Mouse (Mus musculus) left cerebral cortex, adult 8-10 months (tissue): ENCODE measurements around the gene Ankmy2. TPM values are rescaled to one million over a fixed set of nuclear protein-coding genes. Genes with fewer than 3 reads are reported as not detected.

ENCODE experiments used
- DNase-seq, 2 experiments: peaks; one replicate each; pipeline ENCODE4 v3.0.0; 2022; ENCODE audit warnings: low spot score in 2 of 2
- total RNA-seq, 4 experiments: library from RNA; stranded (reverse); gene quantifications; 2 replicates each; pipeline ENCODE4 v1.2.4; 2022

Ankmy2 gene
- total RNA-seq, result 10 to 100 TPM; 54.8 to 59.4 (median 58.3) TPM

DNA sequence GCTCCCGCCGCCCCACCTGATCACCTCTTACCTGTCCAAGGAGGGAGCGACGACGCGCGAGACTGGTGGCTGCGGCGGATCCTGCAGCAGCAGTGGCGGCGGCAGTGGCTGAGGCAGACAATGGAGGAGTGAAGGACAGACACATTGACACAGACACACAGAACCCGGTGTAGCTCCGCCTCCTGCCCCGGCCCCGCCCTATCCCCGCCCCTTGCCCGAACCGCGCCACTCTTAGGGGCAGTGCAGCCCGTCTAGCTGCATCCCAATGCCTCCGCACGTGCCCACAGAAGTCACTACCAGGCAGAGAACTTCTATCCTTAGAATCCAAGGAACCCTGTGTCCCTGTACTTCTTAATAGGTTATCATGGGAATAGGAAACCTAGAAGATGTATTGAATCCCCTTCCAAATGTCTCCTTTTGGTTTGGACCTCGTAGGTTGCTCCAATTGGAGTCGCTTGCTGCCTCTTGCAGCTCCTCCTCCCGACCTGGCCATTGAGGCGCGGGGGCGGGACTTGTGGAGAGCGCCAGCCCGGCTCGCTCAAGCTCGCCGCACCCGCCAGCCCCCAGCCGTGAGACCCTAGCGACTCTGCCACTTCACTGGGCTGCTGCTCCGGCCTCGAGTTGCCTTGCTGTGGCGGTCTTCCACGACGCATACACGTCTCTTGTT is at the start of gene Ankmy2:
Gene Ankmy2 (plus strand): TSS at position 478 of the 667 bp plus-strand sequence.
- peak; percentile 87 to 90 for DNase-seq

DNA sequence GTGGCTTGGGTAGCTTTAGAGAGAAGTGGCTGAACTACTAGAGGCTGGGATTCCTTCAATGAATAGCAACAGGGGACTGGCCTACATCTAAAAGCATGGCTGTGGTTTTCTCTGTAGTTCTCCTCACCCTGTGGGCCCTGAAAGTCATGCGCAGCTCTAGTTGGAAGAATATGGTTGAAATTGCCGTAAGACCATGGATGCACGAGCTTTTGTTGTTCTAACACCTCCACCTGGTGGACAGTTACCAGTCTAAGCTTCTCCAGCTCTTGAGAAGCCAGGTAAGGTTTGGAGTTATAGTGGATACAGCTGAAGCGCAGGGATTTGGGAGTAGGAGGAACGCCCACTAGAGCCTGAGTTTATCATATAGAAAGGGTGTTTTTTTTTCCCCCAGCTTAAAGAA is 48.5 kb upstream of the Ankmy2 start:
- no peak for DNase-seq

DNA sequence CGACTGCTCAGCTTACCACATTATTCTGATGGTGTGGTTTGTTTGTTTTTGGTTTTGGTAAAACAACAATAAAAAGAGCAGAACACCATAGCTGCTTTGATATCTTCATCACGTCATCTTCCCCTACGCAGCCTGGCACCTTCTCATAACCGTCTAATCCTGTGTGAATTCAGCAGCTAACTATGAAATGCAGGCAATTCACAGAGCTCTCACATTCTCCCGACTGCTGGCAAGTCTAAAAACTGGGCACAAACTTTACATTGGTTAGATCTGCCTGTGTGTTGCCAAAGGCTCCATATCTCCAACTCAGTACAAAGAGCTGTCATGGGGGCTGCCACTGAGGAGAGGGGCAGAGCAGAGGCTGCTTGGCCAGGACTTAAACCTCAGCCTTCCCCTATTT is 46.5 kb upstream of the Ankmy2 start:
- DNase-seq, result peak in 1 of 2 experiments; percentile 24

DNA sequence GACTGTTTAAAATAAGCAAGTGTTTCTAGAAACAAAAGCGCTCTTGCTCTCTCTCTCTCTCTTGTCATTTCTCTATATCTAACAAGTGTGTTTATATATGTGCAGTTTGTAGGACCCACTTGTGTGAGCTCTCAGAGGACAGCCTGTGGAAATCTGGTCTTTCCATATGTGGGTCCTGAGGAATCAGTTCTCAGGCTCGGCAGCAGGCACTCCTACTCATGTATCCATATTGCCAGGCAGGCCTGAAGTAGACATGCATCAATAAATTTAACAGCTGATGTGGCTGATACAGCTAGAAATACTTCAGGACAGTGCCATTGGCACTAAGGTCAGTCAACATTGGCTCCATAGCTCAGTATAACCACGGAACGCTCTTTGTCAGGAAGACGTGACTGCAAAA is 45.8 kb upstream of the Ankmy2 start:
- no peak for DNase-seq

DNA sequence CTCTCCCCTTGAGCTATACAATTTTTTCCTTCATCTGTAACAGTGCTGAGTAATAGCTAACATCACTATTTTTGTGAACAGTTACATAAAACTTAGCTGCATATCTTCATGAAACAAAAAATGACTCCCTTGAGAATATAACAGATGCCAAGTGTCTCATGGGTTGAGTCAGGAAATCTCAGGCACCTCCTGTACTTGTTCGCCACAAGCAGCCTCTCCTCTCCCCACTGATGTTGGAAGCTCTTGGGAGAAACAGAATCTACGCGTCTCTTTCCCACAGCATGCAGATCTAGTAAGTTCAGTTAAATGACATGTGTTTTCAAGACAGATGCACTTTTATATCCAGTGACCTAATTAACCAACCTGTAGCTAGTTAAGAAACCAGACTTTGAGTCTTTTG is 44.8 kb upstream of the Ankmy2 start:
- DNase-seq, result peak in 1 of 2 experiments; percentile 46

DNA sequence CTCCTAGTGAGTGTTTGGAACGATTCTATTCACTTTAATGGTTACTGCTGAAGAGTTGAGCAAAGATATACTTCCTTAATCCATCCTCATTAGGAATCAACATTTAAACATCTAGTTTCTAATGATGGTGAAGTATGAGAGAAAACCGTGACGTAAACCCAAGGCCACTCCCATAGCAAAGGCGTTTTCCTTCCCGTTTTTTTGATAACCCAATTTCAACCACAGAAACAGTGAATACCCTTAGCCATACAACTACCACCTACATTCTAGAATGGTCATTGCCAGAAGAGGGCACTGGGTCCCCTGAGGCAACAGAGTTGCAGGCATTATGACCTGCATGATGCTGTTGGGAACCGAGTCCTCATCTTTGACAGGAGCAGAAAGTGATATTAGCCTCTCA is 39.8 kb upstream of the Ankmy2 start:
- DNase-seq, result no peak

DNA sequence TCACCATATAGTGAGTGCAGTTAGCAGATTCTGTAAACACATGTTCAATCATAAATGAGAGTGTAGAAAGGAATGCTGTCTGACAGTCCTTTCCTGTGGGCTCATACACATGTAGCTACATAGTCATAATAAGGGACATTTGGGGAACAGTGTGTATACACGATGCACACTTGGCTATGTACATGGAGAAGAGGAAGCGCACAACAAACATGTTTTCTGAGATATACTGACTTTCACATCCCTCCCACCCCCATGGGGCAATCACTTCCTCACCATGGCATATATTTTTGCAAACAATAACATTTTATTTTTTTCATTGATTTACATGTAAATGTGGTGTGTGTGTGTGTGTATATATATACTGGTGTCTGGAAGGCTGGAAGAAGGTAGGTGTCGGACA is 37.7 kb upstream of the Ankmy2 start:
- DNase-seq, result no peak

DNA sequence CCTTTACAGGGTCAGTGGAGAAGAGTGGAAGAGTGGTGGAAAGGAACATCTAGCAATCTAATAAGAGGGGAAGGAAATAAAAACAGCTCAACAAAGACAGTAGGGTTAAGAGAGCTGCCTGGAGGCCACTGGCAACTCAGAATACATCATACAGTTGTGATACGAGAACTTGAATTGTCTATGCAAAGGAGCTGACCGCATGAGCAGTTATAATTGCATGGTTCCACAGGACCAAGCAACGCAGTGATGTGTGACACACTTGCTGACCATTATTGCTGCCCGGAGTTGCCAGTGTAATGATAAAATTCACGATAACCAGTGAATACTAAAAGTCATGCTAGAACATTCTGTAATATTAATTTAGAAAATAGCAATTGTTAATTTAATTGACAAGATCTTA is 30.9 kb upstream of the Ankmy2 start:
- no peak for DNase-seq

DNA sequence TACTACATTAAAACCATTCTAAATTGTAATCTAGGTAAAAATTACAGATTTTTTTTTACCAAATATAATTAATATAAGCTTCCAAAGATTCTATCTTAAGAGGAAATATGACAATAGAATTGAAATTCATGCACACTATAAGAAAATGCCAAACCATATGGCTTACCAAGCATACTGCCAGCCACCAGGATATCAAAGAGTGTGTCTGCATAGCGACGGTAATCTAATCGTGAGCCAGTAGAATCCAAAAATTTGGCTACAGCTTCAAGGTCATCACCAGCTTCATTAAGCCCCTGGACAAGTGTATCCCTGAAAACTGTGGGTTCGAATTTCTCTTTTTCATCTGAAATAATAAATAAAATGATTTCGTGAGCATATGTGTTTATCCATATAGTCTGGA is 27.1 kb upstream of the Ankmy2 start:
- DNase-seq, result no peak

DNA sequence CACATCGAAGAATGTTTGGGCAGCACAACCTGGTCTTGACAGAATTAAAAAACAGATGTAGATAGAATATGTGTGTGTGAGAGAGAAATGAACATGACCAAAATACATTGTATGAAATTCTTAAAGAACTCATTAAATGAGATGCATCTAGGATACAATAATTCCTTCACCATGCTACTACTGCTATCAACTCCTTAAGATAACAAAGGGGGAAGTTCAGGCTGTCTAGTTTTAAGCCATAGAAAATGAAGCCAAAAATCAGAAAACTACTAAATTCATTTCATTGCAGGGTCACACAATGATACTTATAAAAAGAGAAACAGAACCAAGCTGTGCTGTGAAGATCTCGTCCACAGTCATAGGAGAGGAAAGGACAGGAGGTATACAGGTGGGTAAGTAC is 24.7 kb upstream of the Ankmy2 start:
- DNase-seq, result no peak

DNA sequence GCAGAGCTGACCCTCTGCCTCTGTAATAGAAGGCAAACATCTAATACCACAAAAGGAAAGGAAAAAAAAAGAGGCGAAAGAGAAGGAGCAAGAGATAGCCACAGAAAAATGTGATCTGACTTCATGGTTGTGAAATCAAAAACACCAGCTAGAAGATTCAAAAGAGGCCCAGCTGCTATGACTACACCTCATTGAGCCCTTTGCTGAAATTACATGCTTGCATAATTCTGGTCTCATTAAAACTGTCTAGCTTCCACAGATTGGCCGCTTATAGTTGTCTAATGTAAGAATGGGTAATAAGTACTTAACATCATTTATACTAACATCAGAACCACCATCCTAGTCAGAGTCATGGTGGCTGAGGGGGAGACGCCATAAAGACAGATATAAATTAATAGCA is 24.2 kb upstream of the Ankmy2 start:
- no peak for DNase-seq

DNA sequence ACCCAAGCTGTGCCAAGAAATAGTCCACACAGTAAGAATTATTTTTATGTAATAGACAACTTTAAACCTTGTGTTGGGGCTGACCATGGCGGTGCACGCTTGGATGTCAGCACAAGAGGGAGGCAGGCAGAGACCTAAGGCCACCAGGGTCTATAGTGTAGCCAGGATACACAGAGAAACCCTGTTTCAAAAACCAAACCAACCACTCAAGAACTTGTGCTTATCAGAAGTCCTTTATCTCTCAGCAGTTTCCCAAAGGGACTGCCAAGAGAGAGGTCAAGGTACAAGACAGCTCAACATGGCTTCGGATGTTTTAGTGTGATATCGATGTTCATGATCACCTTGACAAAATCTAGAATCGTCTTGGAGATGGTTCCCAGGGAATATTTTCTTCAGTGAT is 23.4 kb upstream of the Ankmy2 start:
- no peak for DNase-seq

DNA sequence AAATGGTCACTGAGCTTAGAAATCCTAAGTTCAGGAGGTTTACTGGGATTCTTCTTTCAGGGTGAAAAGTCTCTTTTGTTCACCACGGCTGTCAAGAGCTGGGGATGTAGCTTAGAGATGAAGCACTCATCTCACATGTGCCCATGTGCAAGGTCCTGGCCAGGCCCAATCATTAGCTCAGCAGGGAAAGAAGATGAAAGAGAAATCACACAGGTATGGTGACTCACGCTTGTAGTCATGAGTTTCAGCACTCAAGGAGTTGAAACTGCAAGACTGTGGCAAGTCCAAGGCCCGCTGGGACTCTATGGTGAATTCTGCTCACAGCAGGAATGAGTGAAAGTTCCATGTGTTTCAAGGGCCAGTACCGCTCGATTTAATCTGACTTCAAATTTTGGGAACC is 22.8 kb upstream of the Ankmy2 start:
- no peak for DNase-seq

DNA sequence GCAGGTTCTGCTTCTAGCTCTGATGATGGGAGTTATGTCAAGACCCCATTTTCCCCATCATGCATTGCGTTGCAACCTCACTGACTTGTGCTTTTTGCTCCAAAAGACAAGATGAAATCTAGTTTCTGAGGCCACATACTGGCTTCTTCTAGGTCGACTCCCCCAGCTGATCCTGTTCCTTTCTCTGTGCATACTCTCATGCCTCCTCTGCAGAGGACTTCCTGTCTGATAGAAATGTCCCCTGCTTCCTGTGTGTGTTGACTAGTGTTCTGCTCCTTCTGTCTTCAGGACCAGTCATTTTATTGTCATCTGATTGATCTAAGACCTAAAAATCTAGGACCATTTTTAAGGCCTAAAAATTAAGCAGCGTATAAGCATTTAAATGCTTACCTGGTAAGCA is 21.5 kb upstream of the Ankmy2 start:
- DNase-seq, result no peak

DNA sequence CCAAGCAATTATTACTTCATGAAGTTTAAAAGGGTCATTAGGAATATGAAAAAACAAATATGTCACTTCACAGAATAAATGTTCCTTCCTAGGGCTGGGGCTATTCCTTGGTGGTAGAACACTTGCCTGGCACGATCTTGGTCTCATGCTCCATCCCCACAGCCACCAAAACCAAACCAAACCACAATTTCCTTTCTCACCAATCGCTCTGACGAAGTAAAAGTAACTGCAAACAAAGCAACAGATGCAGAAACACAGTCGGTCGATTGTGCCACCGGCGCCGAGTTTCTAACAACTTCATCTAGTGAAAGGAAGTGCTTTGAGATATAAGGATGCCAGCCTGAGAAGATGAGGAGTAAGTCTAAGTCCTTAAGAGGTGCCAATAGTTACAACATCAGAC is 20.6 kb upstream of the Ankmy2 start:
- no peak for DNase-seq

DNA sequence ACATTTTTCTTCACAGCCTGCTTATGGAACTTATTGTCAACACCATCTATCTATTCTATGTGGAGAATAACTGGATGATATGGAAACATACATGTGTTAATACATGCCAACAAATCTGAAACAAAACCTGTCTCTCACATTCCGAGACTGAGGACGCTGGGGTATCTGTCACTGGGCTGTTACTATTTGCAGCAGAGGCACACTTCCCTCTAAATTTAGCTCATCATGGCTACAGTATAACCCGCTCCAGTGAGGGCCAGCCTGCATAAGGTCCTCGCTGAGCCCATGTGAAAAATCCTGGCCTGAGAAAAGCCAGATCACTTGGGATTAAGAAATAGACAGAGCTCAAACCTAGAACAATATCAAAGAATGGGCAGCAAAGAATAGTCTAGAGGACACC is 19.7 kb upstream of the Ankmy2 start:
- DNase-seq, result no peak

DNA sequence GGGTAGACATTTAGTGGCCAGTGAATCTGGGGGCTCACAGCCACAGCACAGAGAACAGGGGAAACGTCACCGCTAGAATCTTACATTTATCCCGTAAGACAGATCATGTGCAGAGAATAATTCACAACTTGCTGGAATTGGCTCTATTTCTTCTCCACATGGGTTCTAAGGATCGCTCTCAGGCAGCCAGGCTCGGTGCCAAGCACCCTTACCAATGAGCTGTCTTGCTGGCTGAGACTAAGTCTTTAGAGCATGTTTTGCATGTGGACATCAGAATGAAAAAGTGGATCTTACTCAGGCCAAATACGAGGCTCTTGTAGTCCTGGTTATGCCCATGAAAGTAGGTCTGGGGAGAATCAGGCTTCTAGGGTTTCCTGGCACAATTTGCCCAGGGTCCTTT is 16.5 kb upstream of the Ankmy2 start:
- DNase-seq, result no peak

DNA sequence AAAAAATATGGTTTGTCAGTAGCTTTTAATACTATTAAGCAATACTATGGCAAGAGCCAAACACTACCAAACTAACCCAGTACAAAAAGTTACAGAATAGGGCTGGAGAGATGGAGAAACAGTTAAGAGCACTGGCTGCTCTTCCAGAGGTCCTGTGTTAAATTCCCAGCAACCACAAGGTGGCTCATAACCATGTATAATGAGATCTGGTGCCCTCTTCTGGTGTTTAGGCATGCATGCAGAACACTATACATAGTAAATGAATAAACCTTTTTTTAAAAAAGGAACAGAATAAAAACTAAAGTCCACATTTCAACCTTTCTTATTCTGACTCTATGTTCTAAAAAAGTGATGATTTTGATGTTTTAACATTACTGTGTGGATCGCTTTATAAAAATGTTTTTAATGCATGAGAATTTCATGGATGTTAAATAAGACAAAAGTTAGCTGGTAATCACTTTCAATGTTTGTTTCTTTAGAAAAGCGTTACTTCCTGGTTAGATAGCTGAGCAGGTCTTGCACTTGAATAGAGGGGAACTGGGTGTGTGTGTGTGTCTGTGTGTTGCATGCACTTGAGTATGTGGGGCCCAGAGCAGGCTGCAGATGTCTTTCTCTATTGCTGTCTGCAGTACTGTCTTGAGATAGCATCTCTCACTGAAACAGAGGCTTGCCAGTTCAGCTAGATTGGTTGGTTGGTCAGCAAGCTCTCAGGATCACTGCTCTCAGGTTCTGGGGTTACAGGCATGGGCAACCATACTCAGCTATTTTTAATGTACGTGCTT is 10.5 kb upstream of the Ankmy2 start:
- no peak for DNase-seq

DNA sequence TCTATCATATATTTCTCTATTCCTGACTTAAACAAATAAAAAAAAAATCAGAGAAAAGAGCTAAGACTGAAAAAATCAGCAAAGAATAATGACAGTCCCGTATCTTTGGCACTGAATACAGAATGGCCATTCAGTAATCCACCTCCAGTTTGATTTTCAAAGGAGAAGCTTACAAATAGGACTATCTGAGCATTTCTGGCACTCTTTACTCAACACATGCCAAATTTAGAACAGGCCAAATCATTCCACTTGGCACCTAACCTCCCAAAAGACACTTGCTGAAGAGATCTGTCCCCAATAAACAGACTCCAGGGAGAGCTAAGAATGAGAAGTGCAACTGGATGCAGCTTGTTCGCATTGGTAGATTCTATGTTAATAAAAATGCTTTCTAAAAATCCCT is 6.6 kb upstream of the Ankmy2 start:
- DNase-seq, result no peak

DNA sequence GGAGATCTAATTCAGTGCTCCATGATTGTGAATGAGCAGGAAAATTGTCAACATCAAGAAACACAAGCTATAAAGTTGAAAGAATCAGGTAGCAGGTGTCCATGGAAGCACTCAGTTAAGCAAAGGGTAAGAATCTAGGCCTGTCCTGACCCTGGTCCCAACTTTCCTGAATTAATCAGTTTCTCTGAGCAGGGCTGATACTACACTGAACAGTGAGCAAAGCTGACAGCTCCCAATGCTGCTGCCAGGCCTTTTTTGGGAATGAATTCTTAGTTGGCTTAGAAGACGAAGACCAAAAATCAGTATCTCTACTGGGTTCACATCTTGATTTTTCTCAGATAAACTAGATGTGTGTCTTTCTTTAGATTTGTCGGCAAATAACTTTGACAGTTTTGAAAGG is 6.2 kb upstream of the Ankmy2 start:
- no peak for DNase-seq

DNA sequence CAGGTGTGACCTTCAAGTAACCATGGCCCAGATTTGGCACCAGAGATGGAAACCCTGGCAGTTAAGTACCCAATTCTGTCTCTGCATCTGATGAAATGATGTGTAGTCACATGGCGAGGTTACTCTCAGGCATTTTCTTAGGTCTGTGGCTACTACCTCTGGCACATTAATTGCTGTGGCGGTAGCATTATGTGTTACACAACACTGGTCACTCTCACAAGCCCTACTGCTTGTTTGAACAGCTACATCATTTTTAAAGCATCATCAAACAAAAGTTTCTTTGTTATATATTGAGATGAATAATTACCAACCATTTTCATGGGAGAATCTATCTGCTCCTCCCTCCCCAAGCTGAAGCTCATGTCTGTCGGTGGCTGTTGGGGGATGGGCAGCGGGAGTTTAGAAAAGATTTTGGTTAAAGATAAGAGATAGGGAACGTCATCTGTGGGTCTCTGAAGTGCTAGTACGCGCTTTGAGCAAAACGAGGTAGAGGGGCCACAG is 1.7 kb upstream of the Ankmy2 start:
- peak; percentile 19 to 30 for DNase-seq

DNA sequence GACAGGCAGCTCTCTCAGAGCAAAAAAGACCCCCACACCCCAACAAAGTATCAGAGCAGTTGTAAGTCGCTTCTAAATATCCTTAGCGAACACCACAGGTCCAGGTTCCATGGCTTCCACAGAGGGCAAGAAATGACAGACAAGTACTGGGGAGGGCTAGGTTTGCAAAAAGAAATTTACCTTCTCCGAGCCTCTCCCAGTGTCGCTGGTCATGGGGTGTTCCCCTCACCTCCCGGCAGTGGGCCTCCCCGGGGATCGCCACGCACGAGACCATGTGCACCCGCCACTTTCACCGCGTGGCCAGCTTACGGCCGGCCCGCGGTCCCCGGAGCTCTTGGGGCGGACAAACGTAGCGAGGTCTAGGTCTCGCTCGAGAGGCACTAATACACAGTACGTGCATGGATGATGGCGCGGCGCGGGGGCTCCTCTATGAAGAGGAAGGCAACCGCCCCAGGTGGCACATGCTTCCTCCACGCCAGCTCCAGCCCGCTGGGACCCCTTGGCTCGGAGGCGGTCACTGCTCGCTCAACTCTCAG is 745 bp upstream of the Ankmy2 start:
- DNase-seq, result peak in 1 of 2 experiments; percentile 8

DNA sequence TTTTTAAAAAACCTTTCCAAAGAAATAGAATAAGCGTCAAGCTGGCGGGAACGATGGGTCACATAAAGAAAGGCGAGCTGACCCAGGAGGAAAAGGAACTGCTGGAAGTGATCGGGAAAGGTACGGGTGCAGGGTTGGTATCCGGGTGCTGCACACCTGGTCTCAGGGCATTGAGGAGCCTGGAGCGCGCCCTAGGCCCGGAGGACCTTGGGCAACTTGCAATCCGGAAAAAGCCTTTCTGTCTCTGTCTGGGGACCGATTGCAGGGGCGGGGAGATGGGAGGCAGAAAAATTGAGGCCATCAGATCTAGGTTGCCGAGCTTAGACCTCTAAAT is 357 bp downstream of the Ankmy2 start:
- no peak for DNase-seq
